Mouse (Mus musculus) spleen, adult 18-20 months (tissue): ENCODE results near the gene Fyco1.
"Not testable (repeated sequence)": the region's sequence is repeated elsewhere in the genome, so short reads cannot be mapped to it uniquely, and the experiment has no call there.

Source experiments
- DNase-seq, 2 experiments: peaks; one replicate each; pipeline ENCODE4 v3.0.0; 2022; ENCODE audit warnings: mixed read lengths in 2 of 2

Fyco1 gene

DNA sequence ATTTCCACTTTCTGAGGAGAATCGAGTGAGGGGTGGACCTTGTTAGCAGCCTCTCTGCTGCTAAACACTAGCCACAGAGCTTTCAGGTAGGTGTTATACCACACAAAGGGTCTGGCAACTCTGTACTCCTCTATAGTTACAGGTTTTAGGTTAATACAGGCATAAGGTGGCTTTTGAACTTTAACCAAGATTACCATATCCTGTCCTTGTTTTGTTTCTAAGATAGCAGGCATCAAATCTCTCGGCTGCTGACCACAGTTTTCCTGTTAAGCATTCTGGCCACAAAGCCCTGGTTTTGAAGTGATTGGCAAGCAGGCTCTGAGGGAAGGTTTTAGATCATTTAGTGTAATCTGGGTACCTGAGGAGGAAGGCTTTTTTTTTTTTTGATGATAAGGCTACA, 37.4 kb downstream of the Fyco1 start:
- no peak for DNase-seq

DNA sequence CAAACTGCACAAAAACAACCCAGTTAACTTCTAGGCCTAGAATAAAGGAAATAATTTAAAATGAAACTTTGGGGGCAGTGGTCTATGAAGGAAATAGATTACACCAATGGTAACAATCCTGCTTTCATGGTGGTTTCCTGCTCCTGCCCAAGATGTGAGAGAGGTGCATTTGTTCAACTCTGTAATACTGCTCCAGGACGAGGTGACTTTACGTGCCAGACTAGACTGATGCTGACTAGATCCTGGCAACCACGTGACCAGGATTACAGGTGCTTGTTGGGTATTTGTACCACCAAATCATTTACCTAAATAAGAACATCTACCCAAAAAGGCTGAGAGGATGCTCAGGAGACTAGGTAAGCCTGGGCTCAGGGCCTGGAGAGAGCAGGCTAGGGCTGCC, 39.9 kb downstream of the Fyco1 start:
- DNase-seq: no peak

DNA sequence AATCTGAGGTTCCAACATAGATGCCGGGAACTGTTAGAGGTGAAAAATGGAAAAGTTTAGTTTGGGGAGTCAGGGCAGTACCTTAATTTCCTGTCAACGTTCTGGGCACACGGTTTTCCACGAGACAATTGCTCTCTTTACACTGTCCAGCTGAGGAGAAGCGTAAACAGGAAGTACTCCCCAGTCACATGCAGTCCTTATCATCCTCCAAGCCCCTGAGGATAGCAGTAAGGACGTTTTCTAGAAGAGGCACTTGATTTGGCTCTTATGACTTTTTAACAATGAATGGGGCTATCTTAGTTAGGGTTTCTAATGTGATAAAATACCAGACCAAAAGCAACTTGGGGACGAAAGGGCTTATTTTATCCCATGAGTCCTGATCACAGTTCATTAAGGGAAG, 43.1 kb downstream of the Fyco1 start:
- DNase-seq: no peak

DNA sequence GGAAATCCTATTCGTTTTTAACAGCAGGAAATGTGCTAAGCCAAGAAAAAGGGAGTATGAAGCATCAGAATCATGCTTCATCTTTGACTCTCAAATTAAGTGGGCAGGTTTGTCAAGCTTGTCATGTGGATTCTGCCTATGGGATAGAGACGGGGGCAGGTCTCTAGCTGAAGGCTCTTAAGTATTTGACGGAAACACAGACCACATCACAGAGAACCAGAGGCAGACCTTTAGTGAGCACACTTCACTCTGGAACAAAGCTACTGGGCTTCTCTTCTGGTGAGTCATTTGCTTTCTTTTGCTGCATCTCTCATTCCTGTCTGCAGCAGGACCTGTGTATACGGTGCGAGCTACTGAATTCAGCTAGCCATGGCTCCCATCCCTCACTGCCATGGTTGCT, 45.4 kb downstream of the Fyco1 start, which contains the start of gene Cxcr6:
Cxcr6 (plus strand) TSS at position 209 of the 400 bp plus-strand sequence.
- DNase-seq: no peak

DNA sequence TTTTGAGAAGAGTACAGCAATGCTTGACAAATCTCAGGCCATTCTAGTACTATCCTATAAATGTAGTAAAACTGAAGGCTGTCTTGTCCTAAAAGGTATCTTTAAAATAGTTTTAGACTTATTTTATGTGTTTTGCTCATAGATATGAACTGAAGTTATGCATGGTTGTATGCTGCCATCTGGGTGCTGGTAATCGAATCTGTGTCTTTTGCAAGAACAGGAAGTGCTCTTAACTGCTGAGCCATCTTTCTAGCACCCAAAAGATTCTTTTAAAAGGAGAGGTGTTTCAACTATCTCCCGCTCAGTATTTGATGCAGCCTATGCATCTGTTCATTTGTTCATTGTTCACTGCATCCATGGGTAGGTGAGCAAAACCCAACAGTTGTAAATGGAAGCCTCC, 46.5 kb downstream of the Fyco1 start:
- no peak for DNase-seq

DNA sequence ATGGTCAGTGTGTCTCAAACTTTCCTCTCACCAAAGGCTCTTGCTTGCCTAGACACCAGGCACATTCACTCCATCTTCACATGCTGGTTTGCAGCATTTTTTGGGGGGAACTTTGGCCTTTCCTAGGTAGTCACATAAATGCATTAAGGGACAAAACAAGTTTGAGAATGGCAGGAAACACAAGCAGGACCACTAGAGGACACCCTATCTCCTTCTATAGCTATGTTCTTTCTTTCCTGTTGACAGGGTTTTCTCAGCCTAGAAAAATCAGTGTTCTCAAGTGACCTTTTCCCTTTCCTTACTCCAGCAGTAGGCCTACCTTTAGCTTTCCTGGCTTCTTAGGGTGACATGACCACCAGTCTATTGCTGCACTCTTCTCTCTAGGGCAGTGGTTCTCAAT, 48.8 kb downstream of the Fyco1 start:
- DNase-seq: no peak

DNA sequence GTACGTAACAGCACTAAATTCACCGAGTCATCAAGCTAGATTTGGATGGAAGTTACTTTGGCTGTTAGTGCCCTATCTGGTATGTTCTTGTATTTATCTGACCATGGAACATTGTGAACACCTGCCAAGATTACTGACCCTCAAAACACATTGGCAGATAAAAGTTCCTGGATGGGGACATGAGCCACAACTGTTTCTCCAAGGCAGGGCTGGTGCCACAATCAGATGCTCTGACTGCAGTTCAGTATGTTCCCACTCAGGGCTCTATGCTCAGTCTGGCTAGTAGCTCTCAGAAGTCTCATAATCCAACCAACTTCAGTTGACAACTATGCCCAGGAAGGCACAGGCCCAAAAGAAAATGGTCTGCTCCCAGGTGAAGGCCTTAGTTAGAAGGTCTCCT, 49.3 kb downstream of the Fyco1 start:
- DNase-seq: no peak

DNA sequence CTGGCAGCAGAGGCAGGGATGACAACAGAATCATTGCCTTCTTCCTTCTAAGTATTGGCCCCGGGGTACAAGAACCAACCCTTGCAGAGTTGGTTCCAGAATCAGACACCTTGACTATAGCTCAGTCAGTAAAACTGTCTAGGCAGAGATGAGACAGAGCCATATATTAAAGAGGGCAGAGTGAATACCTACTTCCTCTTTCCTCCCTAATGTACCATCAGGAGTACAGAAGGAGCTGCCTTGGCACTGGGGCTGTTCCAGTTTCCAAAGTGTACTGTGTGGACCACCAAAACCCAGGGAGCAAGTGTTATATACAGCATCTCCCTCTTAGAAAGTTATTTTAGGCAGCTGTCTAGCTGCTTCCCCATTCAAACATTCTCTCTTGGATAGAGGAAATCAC, 50.2 kb downstream of the Fyco1 start:
- DNase-seq: no peak

DNA sequence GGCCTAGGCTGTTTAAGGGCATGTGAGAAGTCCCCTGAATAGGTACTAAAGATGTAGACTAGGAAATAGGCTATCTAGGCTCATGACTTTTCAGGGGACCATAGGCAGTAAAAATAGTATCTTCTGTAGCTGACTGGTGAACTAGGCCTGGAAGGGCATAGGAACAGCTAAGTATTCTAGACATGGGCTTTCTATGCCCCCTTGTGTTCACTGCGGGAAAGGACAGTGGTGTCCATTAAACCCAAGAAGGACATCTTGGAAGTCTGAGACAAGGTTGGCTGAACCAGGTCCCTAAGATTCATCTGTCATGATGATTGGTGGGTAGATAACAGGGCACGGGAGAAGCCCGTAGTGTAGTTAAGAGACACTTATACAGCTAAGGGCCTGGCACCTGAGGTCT, 55.5 kb downstream of the Fyco1 start:
- peak; percentile 17 to 44 for DNase-seq

DNA sequence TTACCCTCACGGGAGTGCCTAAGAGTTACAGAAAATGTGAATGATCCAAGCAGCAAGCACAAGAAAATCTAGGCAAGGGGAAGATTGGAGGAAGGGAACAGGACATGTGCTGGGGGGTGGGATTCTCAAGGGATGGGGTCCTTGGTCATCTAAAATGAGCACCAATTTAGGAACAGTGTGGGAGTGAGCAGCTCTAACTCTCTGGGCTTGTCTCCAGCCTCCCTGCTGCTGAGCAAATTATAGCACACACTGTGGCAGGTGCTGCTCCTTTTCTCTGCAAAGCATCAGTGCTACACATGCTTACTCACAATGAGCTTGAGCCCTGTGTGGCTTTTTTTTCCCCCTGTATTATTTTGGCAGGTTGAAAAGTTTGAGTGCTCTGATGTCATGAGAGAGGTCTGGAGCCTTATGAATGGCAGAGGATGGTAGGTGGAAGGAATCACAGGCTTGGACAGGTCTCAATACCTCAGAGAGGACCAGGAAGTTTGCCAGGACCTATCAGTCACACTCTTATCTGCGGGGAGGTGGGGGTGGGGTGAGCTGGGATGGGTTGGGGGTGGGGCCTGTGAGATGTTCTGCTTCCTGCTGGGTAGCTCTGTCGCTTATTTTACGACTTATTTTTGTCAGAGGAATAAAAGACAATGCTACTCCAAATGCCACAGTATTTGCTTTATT, 62.7 kb downstream of the Fyco1 start:
- DNase-seq: no peak

DNA sequence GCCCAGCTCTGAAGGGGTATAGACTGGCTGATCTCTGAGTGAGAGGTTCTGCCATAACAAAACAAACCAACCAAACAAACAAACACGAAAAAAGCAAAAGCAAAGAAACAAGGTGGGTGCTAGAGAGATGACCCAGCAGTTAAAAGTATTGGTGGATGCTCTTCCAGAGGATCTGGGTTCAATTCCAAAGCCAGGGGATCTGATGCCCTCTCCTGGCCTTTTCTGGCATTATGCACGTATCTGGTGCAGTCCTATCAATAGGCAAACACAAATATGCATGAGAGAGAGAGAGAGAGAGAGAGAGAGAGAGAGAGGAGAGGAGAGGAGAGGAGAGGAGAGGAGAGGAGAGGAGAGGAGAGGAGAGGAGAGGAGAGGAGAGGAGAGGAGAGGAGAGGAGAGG, 78.4 kb downstream of the Fyco1 start:
- DNase-seq: peak in 1 of 2 experiments; percentile 34

DNA sequence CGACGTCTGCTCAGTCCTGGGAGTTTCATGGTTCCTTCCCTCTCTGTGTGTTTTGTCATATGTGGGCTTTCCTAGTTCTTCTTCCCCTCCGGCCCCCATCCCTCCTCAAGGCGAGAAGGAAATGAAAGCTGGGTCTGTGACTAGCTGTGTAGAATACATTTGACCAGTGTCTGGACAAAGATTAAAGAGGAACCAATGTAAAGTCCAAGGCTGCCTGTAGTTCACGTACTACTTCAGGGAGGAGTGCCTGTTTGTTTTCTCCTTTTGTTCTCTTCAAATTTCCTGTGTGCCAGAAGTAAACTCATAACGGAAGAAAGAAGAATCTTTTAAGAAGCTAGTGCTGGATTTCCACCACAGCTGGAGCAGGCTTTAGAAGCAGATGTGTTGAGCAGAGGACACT, 82.2 kb downstream of the Fyco1 start:
- no peak for DNase-seq

DNA sequence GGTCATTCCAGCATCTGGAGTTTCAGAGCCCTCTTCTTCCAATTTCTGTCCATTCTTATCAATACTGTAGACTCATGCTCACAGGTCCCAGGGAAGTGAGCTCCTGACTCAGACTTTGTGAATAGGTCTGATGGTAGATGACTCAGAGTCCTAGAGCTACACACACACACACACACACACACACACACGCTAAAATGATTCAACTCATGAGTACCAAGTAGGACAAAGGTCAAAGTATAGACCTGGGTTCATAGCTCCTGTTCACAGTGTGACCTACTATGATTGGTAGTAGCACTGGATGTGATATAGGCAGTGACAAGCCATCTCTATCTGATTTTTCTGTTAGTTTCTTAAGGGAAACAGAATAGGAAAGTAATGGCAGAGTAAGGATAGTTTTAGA, 83.3 kb downstream of the Fyco1 start:
- DNase-seq: no peak

DNA sequence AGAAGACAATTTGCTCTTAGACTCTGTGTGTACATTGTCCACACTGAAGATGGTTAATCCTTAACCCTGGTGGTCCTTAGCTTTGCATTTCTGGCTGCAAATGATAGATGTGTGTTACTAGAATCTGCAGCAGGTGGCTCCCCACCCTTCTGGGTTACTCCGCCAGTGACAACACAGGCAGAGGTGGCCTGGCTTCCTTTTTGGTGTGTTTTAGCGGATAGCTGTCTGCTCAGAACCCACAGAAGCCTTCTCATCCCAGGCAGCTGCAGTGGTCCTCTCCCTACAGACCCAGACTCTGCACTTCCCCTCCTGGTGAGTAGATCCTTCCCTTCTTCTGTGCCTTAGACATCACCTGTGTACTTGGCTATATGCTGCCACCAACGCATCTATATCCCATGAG, 84.7 kb downstream of the Fyco1 start:
- DNase-seq: no peak

DNA sequence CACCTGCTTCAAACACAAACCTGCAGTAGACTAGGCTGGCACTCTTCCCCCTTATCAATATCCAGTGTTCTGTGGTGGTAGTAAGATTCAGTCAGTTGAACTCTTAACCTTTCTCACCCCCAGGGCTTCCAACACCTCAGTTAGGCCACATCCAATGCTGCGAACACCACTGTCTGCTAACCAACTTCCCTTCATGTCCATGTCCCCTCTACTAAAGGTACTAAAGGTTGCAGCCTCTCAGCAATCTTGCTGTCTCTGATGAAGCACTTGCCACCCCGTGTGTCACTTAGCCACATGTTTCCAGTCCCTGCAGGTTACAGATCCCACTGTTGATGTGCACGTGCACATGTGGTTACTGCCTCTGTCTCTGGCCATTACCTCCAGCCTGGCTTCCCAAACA, 87.9 kb downstream of the Fyco1 start:
- no peak for DNase-seq

DNA sequence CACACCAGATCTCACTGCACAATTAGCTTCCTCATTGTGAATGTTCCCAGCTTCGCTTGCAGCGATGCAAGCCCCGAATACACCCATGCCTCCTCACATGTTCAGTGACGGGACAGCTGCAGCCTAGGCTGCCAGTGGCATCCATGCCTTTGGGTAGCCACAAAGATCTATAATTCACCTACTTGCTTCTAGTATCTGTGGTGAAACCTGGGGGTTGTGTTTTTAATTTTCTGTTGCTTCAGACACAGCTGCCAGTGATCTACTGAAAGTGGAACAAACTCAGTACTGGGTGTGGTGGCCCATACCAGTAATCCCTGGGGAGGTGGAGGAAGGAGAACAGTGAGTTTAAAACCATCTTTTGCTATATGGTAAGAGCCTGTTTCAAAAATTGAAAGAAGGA, 88.8 kb downstream of the Fyco1 start:
- DNase-seq: peak; percentile 16 to 35

DNA sequence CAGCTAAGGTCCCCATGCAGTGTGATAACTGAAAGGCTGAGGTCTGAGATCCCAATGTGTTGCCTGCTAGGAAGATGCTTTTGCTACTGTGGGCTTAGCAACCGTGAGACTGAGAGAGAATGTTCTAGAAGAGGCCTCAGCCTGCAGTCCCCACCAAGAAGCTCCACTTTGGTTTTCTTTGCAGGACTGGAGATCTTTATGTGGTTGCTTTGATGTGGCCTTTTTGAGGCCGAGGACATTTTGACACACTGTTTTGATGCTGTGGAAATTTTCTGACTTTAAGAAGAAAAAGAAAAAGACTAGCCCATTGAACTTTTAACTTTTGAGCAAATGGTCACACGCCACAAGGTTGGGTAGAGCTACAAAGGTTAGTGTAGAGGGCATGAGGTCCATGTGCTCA, 90.9 kb downstream of the Fyco1 start:
- DNase-seq: no peak

DNA sequence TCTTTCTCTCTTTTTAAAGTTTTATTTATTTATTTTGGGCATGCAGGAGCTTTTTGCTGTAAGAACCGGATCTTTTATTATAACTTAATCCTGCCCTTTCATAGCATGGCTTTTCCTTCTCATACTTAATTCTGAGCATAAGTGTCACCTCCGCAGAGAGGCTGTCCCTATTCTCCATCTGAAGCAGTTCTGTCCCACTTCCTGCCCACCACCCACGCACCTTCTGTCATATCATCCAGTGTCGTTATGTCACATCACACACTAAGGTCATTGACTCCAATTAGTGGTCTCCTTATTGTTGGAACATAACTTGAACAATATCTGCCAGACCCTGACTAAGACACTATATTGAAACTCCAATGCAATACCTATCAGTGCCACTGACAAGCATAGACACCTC, 93.1 kb downstream of the Fyco1 start:
- no peak for DNase-seq

DNA sequence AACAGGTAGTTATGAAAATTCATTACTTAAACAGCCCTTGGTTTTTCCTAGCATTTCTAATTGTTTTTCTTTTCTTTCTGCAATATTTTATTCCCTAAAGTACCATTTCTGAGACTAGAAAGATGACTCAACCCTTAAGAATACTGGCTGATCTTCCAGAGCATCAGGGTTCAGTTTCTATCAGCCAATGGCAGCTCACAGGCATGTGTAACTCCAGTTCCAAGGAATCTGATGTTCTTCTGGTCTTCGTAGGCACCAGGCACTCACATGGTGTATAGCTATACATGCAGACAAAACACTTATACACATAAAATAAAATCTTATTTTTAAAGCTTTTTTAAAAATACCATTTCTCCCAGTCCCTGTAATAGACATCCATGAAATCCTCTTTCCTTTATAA, 93.5 kb downstream of the Fyco1 start:
- no peak for DNase-seq

DNA sequence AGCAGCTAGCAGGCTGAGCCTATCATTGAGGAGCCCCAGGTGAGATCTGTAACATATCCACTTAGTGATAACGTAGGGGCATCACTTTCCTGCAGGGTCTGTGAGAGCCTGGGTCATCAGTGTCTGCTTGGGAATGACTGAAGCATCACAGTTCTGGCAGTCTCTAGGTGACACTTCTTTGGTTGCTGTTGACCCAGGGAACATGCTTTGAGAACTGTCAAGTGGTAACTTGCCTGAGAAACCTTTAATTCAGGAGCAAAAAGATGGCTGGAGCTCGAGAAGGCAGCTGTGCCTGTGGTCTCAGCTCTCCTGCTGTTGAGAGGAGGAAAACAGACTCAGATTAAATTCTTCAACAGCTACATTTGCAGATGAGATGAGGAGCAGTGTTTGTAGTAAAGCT, 94.4 kb downstream of the Fyco1 start:
- no peak for DNase-seq

DNA sequence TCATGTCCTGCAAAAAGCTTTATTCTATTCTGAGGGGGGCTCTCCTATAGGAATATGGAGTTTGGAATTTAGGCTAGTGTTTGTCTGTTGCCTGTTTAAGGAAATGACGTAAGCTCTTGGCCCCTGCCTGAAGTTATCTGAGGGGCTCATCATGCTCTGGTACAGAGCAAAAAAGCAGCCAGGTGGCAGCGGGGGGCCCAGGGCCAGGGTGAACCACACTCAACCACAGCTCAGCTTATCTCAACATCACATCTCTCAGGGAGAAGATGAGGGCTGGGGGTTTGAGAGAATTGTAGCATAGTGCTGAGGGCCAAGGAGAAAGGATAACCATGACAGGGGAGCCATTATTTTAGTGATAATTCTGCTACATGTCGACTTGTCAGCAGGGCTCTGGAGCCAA, 94.9 kb downstream of the Fyco1 start:
- DNase-seq: no peak

DNA sequence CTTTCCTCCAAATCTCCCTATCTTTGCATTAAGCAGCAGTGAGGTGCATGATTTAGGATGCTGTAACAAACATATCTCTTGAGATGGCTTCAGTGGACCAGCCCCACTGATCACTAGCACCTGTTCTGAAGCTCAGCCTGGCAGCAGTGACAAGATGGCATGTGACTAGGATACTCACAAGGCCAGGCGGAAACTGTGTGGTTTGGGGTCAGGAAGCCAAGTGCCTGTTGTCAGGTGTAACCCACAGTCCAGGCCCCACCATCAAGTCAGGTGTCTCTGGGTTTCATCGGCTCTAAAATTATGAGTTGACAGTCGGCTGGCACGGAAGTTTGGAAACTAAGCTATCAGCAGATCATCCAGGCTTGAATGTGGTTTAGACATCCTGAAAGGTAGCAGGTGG, 97.4 kb downstream of the Fyco1 start:
- DNase-seq: peak; percentile 46 to 55

DNA sequence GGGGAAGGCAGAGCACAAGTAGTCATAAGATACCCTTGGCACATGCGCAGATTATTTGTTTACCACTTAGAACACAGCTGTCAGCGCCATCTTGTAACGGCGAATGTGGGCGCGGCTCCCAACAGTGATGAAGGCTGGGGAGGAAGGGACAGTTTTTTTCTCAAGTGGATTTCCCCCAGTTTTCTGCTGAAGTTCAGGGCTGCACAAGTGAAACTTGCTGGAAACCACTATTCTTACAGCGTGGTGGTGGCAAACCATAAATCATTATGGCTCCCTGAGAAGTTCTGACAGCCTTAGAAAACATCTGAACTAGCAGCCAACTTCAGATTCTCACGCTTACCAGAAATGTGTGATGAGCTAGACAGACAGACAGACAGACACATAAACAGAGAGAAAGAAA, 102.0 kb downstream of the Fyco1 start:
- not testable (repeated sequence) for DNase-seq

DNA sequence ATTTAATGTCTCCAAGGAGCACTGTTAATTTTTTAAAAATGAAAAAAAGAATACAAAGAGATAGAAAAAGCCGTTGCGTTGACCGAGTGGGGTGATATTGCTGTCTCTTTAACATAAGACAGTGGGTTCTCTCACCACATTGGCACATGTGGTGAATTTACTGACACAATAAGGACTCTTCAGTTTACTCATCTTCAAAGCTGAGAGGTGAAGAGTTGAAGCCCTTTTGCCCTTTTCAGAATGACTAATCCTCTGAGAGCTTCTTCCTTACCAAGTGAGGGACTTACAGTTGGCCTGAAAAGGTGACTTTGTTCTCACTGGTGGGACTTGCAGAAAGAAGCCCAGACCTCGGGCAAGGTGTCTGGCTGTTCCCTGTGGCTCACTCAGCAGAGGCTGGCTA, 110.9 kb downstream of the Fyco1 start:
- no peak for DNase-seq
